Mouse (Mus musculus): ENCODE data around the gene Plpp6. TPM values are rescaled to one million over a fixed set of nuclear protein-coding genes. Genes with fewer than 3 reads are reported as not detected.
"Not testable (repeated sequence)": the region's sequence is repeated elsewhere in the genome, so short reads cannot be mapped to it uniquely, and the experiment has no call there.

Plpp6 gene
- polyA plus RNA-seq, 1 experiment from 2014 or later, result 11.7 TPM

GRCm38 (mm10) chr19:28994870-28995269, 31.1 kb downstream of the Plpp6 start:
- H3K27ac ChIP-seq (ENCODE audit: low read depth, low read length), result 0 out of 2 replicates have a peak overlapping the region, but pooled peaks have one; percentile 42
- 54% methylated on average over 7 of the region's 7 CpGs for WGBS
- H3K9ac ChIP-seq (ENCODE audit: low read depth, low read length), result no peak overlapping the region
- peaks cover 8% of the 10 kb centered on the region for H3K4me1 ChIP-seq (ENCODE audit: control insufficient read depth, insufficient read depth, low read depth, low read length)
- no peak overlapping the region for H3K4me3 ChIP-seq (ENCODE audit: low read length)
- H3K4me2 ChIP-seq (ENCODE audit: low read length), result no peak overlapping the region
- ATAC-seq, result peak; percentile 57
- H3K36me3 ChIP-seq (ENCODE audit: control insufficient read depth, insufficient read depth, low read length), result peaks cover 6% of the 10 kb centered on the region; the same call in 1 of the 2 replicates
- H3K9me3 ChIP-seq (ENCODE audit: control insufficient read depth, low read length), result no peaks in the 10 kb centered on the region
- H3K27me3 ChIP-seq (replicated peaks; ENCODE audit: control insufficient read depth, insufficient read depth, low read length), result no peaks in the 10 kb centered on the region

- ATAC-seq, result no peak
- WGBS, result 83% methylated on average over 5 of the region's 5 CpGs
- H3K27ac ChIP-seq (ENCODE audit: low read depth, low read length), result no peak overlapping the region
- no peak overlapping the region for H3K9ac ChIP-seq (ENCODE audit: low read depth, low read length)
- no peaks in the 10 kb centered on the region for H3K27me3 ChIP-seq (replicated peaks; ENCODE audit: control insufficient read depth, insufficient read depth, low read length)
- peaks cover 6% of the 10 kb centered on the region; the same call in 1 of the 2 replicates for H3K36me3 ChIP-seq (ENCODE audit: control insufficient read depth, insufficient read depth, low read length)
- no peaks in the 10 kb centered on the region for H3K9me3 ChIP-seq (ENCODE audit: control insufficient read depth, low read length)
- no peak overlapping the region for H3K4me3 ChIP-seq (ENCODE audit: low read length)
- no peak overlapping the region for H3K4me2 ChIP-seq (ENCODE audit: low read length)
- H3K4me1 ChIP-seq (ENCODE audit: control insufficient read depth, insufficient read depth, low read depth, low read length), result peaks cover 8% of the 10 kb centered on the region
These were observed 31.6 kb downstream of the Plpp6 start for GRCm38 (mm10) chr19:28995366-28995765.

GRCm38 (mm10) chr19:28997976-28998630, 34.4 kb downstream of the Plpp6 start:
- H3K36me3 ChIP-seq (ENCODE audit: control insufficient read depth, insufficient read depth, low read length), result peaks cover 11% of the 10 kb centered on the region; the same call in 1 of the 2 replicates
- H3K4me3 ChIP-seq (ENCODE audit: low read length), result no peak overlapping the region
- H3K9me3 ChIP-seq (ENCODE audit: control insufficient read depth, low read length), result no peaks in the 10 kb centered on the region
- H3K27ac ChIP-seq (ENCODE audit: low read depth, low read length), result no peak overlapping the region
- H3K4me2 ChIP-seq (ENCODE audit: low read length), result no peak overlapping the region
- H3K9ac ChIP-seq (ENCODE audit: low read depth, low read length), result no peak overlapping the region
- WGBS, result 93% methylated on average over 4 of the region's 4 CpGs
- no peak for ATAC-seq
- no peaks in the 10 kb centered on the region for H3K27me3 ChIP-seq (replicated peaks; ENCODE audit: control insufficient read depth, insufficient read depth, low read length)
- H3K4me1 ChIP-seq (ENCODE audit: control insufficient read depth, insufficient read depth, low read depth, low read length), result no peaks in the 10 kb centered on the region

GRCm38 (mm10) chr19:29000321-29000720, 36.6 kb downstream of the Plpp6 start:
- not testable (repeated sequence) for H3K4me1 ChIP-seq (ENCODE audit: control insufficient read depth, insufficient read depth, low read depth, low read length); H3K27ac ChIP-seq (ENCODE audit: low read depth, low read length); H3K4me2 ChIP-seq (ENCODE audit: low read length); ATAC-seq; H3K36me3 ChIP-seq (ENCODE audit: control insufficient read depth, insufficient read depth, low read length); H3K4me3 ChIP-seq (ENCODE audit: low read length); H3K9ac ChIP-seq (ENCODE audit: low read depth, low read length); H3K9me3 ChIP-seq (ENCODE audit: control insufficient read depth, low read length); H3K27me3 ChIP-seq (replicated peaks; ENCODE audit: control insufficient read depth, insufficient read depth, low read length)
- 97% methylated on average over 16 of the region's 16 CpGs for WGBS

- Histone ChIP-seq H3K4me2 (ENCODE audit: low read length) (no peak overlapping the region), H3K4me1 (ENCODE audit: control insufficient read depth, insufficient read depth, low read depth, low read length) (no peaks in the 10 kb centered on the region), H3K27me3 (replicated peaks; ENCODE audit: control insufficient read depth, insufficient read depth, low read length) (no peaks in the 10 kb centered on the region), H3K9me3 (ENCODE audit: control insufficient read depth, low read length) (no peaks in the 10 kb centered on the region), H3K4me3 (ENCODE audit: low read length) (no peak overlapping the region), H3K36me3 (ENCODE audit: control insufficient read depth, insufficient read depth, low read length) (peaks cover 11% of the 10 kb centered on the region), H3K9ac (ENCODE audit: low read depth, low read length) (no peak overlapping the region), H3K27ac (ENCODE audit: low read depth, low read length) (no peak overlapping the region)
- WGBS, result 88% methylated on average over 3 of the region's 3 CpGs
- no peak for ATAC-seq
These were observed 44.4 kb downstream of the Plpp6 start for GRCm38 (mm10) chr19:29008069-29008706.

- WGBS, result 91% methylated on average over 11 of the region's 11 CpGs
- no peaks in the 10 kb centered on the region for H3K27me3 ChIP-seq (replicated peaks; ENCODE audit: control insufficient read depth, insufficient read depth, low read length)
- H3K27ac ChIP-seq (ENCODE audit: low read depth, low read length), result no peak overlapping the region
- H3K4me3 ChIP-seq (ENCODE audit: low read length), result no peak overlapping the region
- no peaks in the 10 kb centered on the region for H3K9me3 ChIP-seq (ENCODE audit: control insufficient read depth, low read length)
- H3K9ac ChIP-seq (ENCODE audit: low read depth, low read length), result no peak overlapping the region
- no peak overlapping the region for H3K4me2 ChIP-seq (ENCODE audit: low read length)
- ATAC-seq, result no peak
- no peaks in the 10 kb centered on the region for H3K4me1 ChIP-seq (ENCODE audit: control insufficient read depth, insufficient read depth, low read depth, low read length)
- peaks cover 11% of the 10 kb centered on the region for H3K36me3 ChIP-seq (ENCODE audit: control insufficient read depth, insufficient read depth, low read length)
These were observed 45.3 kb downstream of the Plpp6 start for GRCm38 (mm10) chr19:29009046-29009445.

GRCm38 (mm10) chr19:29011355-29011990, 47.7 kb downstream of the Plpp6 start:
- Histone ChIP-seq H3K27ac (ENCODE audit: low read depth, low read length) (no peak overlapping the region), H3K36me3 (ENCODE audit: control insufficient read depth, insufficient read depth, low read length) (peaks cover 18% of the 10 kb centered on the region), H3K4me2 (ENCODE audit: low read length) (no peak overlapping the region), H3K27me3 (replicated peaks; ENCODE audit: control insufficient read depth, insufficient read depth, low read length) (no peaks in the 10 kb centered on the region), H3K4me3 (ENCODE audit: low read length) (no peak overlapping the region), H3K4me1 (ENCODE audit: control insufficient read depth, insufficient read depth, low read depth, low read length) (no peaks in the 10 kb centered on the region), H3K9ac (ENCODE audit: low read depth, low read length) (no peak overlapping the region), H3K9me3 (ENCODE audit: control insufficient read depth, low read length) (no peaks in the 10 kb centered on the region)
- 85% methylated on average over 12 of the region's 12 CpGs for WGBS
- ATAC-seq, result no peak

GRCm38 (mm10) chr19:29014466-29015055, 50.8 kb downstream of the Plpp6 start:
- WGBS, result 89% methylated on average over 5 of the region's 5 CpGs
- Histone ChIP-seq H3K9me3 (ENCODE audit: control insufficient read depth, low read length) (no peaks in the 10 kb centered on the region), H3K4me1 (ENCODE audit: control insufficient read depth, insufficient read depth, low read depth, low read length) (no peaks in the 10 kb centered on the region), H3K9ac (ENCODE audit: low read depth, low read length) (no peak overlapping the region), H3K27me3 (replicated peaks; ENCODE audit: control insufficient read depth, insufficient read depth, low read length) (no peaks in the 10 kb centered on the region), H3K36me3 (ENCODE audit: control insufficient read depth, insufficient read depth, low read length) (peaks cover 29% of the 10 kb centered on the region), H3K4me3 (ENCODE audit: low read length) (no peak overlapping the region), H3K4me2 (ENCODE audit: low read length) (no peak overlapping the region), H3K27ac (ENCODE audit: low read depth, low read length) (no peak overlapping the region)
- ATAC-seq, result no peak
